Mouse (Mus musculus) cerebellum, adult 11 months (tissue): ENCODE measurements around the gene Gsap.
"Not testable (repeated sequence)": the region's sequence is repeated elsewhere in the genome, so short reads cannot be mapped to it uniquely, and the experiment has no call there.

Experiments used
- DNase-seq: peaks from one replicate; pipeline ENCODE4 v3.0.0; 2022

Gene Gsap

GRCm38 (mm10) chr5:21263202-21264055 is 77.4 kb downstream of the Gsap start:
- no peak for DNase-seq

- DNase-seq: no peak
These were observed 78.4 kb downstream of the Gsap start for GRCm38 (mm10) chr5:21264352-21265021.

DNA sequence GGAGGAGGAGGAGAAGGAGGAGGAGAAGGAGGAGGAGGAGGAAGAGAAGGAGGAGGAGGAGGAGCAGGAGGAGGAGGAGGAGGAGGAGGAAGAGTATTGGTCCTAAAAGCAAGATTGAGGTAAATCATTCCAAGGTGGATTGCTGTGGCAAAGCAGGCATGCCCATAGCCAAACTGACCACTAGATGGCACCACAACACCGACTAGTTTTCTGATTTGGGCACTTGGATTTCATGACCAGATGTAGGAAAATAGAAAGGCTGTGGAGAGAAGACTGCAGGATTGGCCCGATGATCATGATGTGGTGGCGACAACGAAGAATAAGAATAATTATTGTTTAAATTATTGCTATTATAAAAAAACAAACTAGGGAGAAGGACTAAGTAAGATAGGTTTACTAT is 79.0 kb downstream of the Gsap start:
- peak; percentile 66 for DNase-seq

DNA sequence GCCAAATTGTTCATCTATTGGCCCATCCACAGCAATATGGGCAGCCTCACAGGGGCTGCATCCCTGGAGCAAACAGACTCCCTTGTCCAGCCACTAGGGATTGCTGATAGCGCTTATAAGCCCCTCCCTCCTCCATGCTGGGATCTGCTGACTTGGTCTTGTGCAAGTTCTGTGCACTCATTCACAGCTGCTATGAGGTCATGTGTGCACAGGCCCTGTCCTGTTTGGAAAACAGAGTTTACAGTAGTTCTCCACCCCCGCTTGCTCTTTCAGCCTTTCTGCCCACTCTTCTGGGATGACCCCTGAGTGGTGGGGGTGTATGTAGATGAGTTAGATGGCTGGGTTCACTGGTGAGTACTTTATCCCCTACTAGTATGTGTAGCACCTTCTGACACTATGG is 81.0 kb downstream of the Gsap start:
- no peak for DNase-seq

DNA sequence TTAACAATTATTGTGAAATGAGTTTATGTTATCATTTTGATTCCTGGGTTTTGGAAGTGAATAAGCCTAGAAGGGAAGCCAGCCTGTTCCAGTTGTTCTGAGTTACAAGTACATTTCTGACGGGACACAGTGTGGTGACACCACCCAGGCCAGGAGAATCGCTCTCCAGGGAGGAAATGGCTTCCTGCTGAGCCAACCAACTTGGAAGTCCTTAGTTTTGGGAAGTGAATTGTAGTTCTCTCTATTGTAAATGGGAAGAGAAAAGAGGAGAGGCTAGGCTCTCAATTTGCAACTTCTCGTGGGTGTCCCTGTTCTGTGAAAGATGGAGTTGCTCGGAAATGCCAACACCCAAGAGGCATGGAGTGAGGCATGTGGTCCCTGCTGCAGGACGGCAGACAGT is 83.4 kb downstream of the Gsap start:
- no peak for DNase-seq

DNA sequence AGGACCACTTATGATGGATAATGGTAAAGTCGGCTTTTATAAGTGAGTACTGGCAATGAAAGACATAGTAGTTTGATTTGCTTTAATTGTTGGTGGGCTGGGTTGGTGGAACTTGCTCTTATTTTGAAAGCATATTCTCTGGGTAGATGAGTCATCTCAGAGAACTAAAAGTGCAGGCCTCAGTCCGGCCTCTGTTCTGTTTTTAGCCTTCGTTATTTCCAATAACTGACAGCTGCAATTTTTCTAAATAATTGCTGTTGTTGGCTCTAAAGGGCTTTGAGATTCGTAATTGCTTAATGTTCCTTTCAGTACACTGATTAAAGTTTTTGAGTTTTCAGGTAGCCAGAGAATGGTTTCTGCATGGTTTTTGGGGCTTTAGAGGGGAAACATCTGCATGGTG is 84.7 kb downstream of the Gsap start:
- no peak for DNase-seq

GRCm38 (mm10) chr5:21271386-21272354 is 85.6 kb downstream of the Gsap start:
- no peak for DNase-seq

GRCm38 (mm10) chr5:21277685-21278084 is 91.6 kb downstream of the Gsap start:
- DNase-seq: not testable (repeated sequence)

DNA sequence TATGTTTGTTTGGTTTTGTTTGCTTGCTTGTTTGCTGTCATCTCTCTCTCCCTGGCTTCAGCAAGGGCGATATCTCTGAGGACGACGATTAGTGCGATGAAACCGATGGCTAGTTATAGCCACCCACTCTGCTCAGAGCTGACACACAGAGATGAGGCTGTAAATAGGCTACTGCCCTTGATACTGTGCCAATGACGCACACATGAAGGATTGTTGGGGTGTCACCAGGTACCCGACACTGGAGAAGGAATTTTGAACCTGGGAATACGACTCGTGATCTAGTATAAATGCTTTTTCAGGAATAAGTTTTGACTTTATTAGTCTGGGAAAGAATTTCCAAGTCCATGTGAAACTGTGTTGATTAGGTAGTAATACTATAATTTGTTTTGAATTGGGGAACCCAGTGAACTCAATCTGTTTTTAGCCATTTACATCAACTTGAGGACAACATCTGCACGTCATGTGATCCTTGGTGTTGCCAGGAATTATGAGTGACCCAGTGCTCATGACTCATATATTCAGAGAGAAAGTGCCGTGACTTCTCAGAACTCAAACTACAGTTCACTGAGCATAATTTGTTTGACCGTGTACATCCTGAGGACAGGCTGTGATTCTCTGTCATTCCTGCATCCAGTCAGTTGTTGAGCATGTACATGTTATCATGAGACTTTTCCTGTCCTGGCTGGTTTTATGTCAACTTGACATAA is 97.5 kb downstream of the Gsap start:
- no peak for DNase-seq

DNA sequence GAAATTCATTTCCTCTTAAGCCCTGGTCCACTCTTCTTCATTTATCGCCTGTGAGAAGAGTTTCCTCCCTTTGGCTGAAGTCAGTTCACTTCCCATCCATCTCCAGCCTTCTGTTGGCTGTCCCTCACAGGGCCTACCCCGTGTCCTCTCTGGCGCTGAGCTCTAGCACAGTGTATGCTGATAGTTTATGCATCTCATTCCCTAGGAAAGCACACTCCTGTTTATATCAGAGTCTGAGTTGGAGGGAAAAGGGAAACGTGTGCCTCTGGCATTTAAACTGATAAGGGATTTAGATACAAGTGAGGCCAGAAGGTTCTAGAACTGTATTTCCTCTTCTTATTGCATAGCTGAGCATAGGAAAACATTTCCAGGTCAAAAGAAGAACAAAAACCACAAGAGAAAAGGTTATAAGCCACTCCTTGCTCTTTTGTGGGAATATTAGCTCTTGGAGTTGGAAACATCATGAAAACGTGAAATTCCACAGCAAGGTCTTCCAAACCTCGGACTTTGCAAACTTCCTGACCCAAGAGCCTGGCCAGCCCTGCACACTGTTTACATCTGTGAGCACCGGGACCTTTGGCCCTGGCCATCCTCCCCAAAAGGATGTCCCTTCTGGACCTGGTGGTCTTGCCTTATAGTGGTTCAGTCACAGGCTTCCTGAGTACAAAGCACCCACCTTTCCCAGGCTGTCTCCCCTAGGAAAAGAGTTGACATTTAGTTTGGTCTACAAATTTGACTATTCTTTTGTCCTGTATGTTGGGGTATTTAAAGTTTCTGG is 102.8 kb downstream of the Gsap start:
- no peak for DNase-seq

DNA sequence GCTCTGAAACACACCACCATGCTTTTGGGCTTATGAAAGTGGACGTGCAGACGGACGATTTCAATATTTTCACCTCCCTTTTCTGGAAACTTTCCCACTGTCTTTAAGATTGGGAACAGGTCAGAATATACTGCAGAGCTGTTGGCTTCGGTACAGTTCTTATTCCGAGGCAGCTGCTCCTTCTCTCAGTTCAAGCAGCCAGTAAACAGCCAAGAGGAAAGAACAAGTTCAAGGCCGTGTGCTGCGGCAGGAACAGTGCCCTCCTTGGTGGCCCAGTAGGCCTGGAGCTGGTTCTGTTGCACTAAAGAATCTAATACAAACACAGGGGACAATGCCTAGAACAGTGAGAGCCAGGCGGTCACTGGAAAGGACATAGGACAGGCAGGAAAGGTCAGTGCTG is 104.5 kb downstream of the Gsap start:
- no peak for DNase-seq

- no peak for DNase-seq
These were observed 109.6 kb downstream of the Gsap start for GRCm38 (mm10) chr5:21295683-21296082.

DNA sequence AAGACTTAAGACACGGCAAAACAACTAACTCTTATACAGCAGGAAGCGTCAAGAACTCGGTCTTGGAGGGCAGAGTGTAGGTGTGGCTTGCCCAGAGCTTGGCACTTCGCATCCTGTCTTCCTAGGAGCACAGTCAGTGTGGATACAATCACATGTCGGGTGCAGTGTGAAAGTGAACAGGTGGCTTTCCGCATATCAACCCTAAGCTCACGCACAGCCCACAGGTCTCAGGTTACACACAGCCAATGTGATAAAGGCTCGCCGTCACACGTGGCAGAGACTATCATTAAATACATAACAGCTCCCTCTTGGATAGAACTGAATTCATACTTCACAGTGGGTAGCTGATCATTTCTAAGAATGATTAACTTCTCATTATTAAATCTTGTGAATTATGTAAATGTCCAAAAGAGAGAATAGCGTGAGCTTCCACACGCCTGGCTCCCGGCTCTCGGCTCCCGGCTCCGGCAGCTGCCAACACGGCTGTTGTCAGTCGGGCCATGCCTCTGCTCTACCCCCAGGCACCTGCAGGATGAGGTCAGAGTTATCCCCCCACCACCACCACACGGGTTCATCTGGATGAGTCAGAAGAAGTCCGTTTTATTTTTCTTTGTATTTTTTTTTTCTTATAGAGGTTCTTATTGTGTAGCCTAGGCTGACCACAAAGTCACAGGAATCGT is 113.2 kb downstream of the Gsap start:
- DNase-seq: no peak

- no peak for DNase-seq
These were observed 114.0 kb downstream of the Gsap start for GRCm38 (mm10) chr5:21300058-21300457.

GRCm38 (mm10) chr5:21301011-21301410 is 115.0 kb downstream of the Gsap start:
- no peak for DNase-seq

DNA sequence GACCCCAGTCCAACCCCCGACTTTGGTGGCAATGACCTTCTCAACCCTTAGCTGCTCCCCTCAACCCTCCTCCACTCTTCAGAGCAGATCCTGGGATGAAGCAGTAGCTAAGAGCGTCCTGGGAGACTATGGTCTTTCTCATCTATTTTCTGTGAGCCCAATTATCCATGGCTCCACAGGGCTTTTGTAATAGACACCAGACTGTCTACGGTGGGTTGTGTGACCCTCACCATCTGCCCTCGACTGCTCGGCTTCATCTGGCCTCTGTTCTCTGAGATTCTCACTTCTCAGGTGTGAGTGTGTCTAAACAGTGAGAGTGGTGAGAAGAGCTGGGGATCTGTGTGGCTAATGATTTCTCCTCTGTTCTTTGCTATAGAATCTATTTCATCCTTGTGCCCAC is 121.1 kb downstream of the Gsap start:
- no peak for DNase-seq

- no peak for DNase-seq
These were observed 128.6 kb downstream of the Gsap start for GRCm38 (mm10) chr5:21314696-21315095.

DNA sequence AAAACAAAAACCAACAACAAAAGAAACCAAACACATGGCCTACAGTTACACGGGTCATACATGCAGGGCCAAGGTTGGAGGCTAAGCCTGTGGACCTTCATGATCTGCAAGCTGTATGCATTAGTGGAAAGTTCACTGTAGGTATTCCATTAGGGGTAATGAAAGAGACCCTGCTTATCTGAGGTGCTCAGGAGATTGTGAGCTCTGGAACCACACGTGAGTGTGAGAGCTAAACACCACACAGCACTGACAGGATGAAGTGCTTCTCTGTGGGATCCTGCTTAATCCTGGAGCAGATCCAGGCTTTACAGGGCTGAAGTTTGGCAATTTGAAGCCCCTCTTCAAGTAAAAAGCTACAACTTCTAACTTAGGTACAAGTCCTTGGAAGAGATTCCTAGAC is 134.1 kb downstream of the Gsap start:
- DNase-seq: no peak

GRCm38 (mm10) chr5:21326494-21326893 is 140.4 kb downstream of the Gsap start:
- DNase-seq: peak; percentile 2

GRCm38 (mm10) chr5:21328560-21328959 is 142.5 kb downstream of the Gsap start:
- no peak for DNase-seq
